Comparison of ENCODE assay signal across 8 mouse cellular contexts in genomic region chr5:63872176-63872932, GRCm38 (mm10).
A peak's percentile ranks its signal among the peaks of the same experiment; 100 is the strongest.
DNase-seq lines count a peak whose midpoint lies in the region; ATAC-seq lines count a peak whose summit lies in the region.

No protein-coding gene starts in this region.

- DNase-seq in ovary, adult 18-20 months (ENCODE audit: low spot score) = peak; percentile 3
- DNase-seq in ovary, postnatal 14 days (ENCODE audit: low spot score) = no peak
- peak; percentile 39 to 67 for DNase-seq in left cerebral cortex, postnatal 14 days (ENCODE audit: low spot score in 2 of 2)
- peak; percentile 69 for DNase-seq in telencephalon, adult 2 months (ENCODE audit: low read depth, low spot score)
- DNase-seq in thymus, postnatal 0 days (ENCODE audit: low spot score) = no peak
- DNase-seq in adrenal gland, adult (ENCODE audit: inconsistent age in 2 of 2, low spot score in 1 of 2) = no peak
- DNase-seq in adrenal gland, postnatal 14 days = no peak

- no peaks in the 10 kb centered on the region for H3K36me3 ChIP-seq in forebrain, embryonic 15.5 days

- H3K27ac ChIP-seq in forebrain, embryonic 15.5 days (replicated peaks) = peak overlapping the region; percentile 17; the same call in 1 of the 2 replicates

- H3K27me3 ChIP-seq in forebrain, embryonic 15.5 days = no peaks in the 10 kb centered on the region

- 25% methylated on average over 17 of the region's 17 CpGs for WGBS in forebrain, embryonic 15.5 days

- intact Hi-C loops in left cerebral cortex, postnatal 14 days (cut with DNase I) = no loop called here

- H3K9ac ChIP-seq in forebrain, embryonic 15.5 days (replicated peaks) = no peak overlapping the region; the same call in 1 of the 2 replicates

- H3K9me3 ChIP-seq in forebrain, embryonic 15.5 days = no peaks in the 10 kb centered on the region

- H3K4me3 ChIP-seq in forebrain, embryonic 15.5 days = no peak overlapping the region

- peak; percentile 73 for ATAC-seq in forebrain, embryonic 15.5 days (replicated peaks)

- H3K4me1 ChIP-seq in forebrain, embryonic 15.5 days = peaks cover 9% of the 10 kb centered on the region; the same call in 1 of the 2 replicates

- H3K4me2 ChIP-seq in forebrain, embryonic 15.5 days (replicated peaks) = peak overlapping the region; percentile 0; the same call in 1 of the 2 replicates

Comparison
In these comparisons a context has a peak if more than half of its experiments do, and no peak if none do; other contexts are left out.
1. DNase-seq: peak in ovary, adult 18-20 months (single experiment), left cerebral cortex, postnatal 14 days (2 of 2) and telencephalon, adult 2 months (single experiment); none in ovary, postnatal 14 days (single experiment), thymus, postnatal 0 days (single experiment), adrenal gland, adult (0 of 2) and adrenal gland, postnatal 14 days (single experiment).